Mouse (Mus musculus): ENCODE results near the gene Runx2. TPM values are rescaled to one million over a fixed set of nuclear protein-coding genes. Genes with fewer than 3 reads are reported as not detected.

Runx2 gene
- total and polyA plus RNA-seq, 2 experiments from 2014 or later, result 0.83 to 1.5 TPM

- WGBS, result 88% methylated on average over 9 of the region's 9 CpGs
Observed at GRCm38 (mm10) chr17:44742246-44742645, 72.4 kb downstream of the Runx2 start.

GRCm38 (mm10) chr17:44738121-44738637 lies 76.4 kb downstream of the Runx2 start:
- Histone ChIP-seq H3K27me3 (ENCODE audit: insufficient read depth, low read length) (peaks cover 16% of the 10 kb centered on the region), H3K4me2 (ENCODE audit: low read depth, low read length) (peak overlapping the region; percentile 66), H3K9ac (replicated peaks; ENCODE audit: low read length) (no peak overlapping the region), H3K9me3 (ENCODE audit: low read length) (no peaks in the 10 kb centered on the region), H3K4me3 (ENCODE audit: low read length) (peak overlapping the region; percentile 2; the same call in 1 of the 2 replicates), H3K4me1 (ENCODE audit: insufficient read depth, low read length) (peaks cover 6% of the 10 kb centered on the region; the same call in 1 of the 2 replicates), H3K36me3 (ENCODE audit: insufficient read depth, low read length) (no peaks in the 10 kb centered on the region), H3K27ac (no peak overlapping the region)
- 0 out of 2 replicates have a peak, but pooled peaks have one; percentile 18 for TF ChIP-seq CTCF (IDR thresholded peaks at IDR 0.05; ENCODE audit: low read depth)
- WGBS, result 3% methylated on average over 21 of the region's 22 CpGs
- DNase-seq (ENCODE audit: low spot score), result peak; percentile 15
- ATAC-seq, result no peak

More at GRCm38 (mm10) chr17:44742246-44742645, 72.4 kb downstream of the Runx2 start:
- TF ChIP-seq CTCF (IDR thresholded peaks at IDR 0.05; ENCODE audit: low read depth), result no peak
- Histone ChIP-seq H3K36me3 (ENCODE audit: insufficient read depth, low read length) (no peaks in the 10 kb centered on the region), H3K4me3 (ENCODE audit: low read length) (no peak overlapping the region), H3K4me1 (ENCODE audit: insufficient read depth, low read length) (no peaks in the 10 kb centered on the region), H3K4me2 (ENCODE audit: low read depth, low read length) (no peak overlapping the region), H3K27ac (no peak overlapping the region), H3K9ac (replicated peaks; ENCODE audit: low read length) (no peak overlapping the region), H3K27me3 (ENCODE audit: insufficient read depth, low read length) (peaks cover 16% of the 10 kb centered on the region), H3K9me3 (ENCODE audit: low read length) (no peaks in the 10 kb centered on the region)
- ATAC-seq (no peak), DNase-seq (ENCODE audit: low spot score) (no peak)

- Histone ChIP-seq H3K27me3 (ENCODE audit: insufficient read depth, low read length) (peaks cover 16% of the 10 kb centered on the region), H3K4me3 (ENCODE audit: low read length) (peak overlapping the region; percentile 16), H3K4me2 (ENCODE audit: low read depth, low read length) (peak overlapping the region; percentile 66), H3K27ac (no peak overlapping the region), H3K36me3 (ENCODE audit: insufficient read depth, low read length) (no peaks in the 10 kb centered on the region), H3K9me3 (ENCODE audit: low read length) (no peaks in the 10 kb centered on the region), H3K9ac (replicated peaks; ENCODE audit: low read length) (no peak overlapping the region), H3K4me1 (ENCODE audit: insufficient read depth, low read length) (peaks cover 6% of the 10 kb centered on the region; the same call in 1 of the 2 replicates)
- ATAC-seq (no peak), DNase-seq (ENCODE audit: low spot score) (peak; percentile 18)
- no peak for TF ChIP-seq CTCF (IDR thresholded peaks at IDR 0.05; ENCODE audit: low read depth)
- under 1% methylated on average over 33 of the region's 33 CpGs for WGBS
Observed at GRCm38 (mm10) chr17:44737275-44738120, 77.1 kb downstream of the Runx2 start.

GRCm38 (mm10) chr17:44735991-44736561 lies 78.5 kb downstream of the Runx2 start:
- no peaks in the 10 kb centered on the region for H3K9me3 ChIP-seq (ENCODE audit: low read length)
- peaks cover 6% of the 10 kb centered on the region; the same call in 1 of the 2 replicates for H3K4me1 ChIP-seq (ENCODE audit: insufficient read depth, low read length)
- peak overlapping the region; percentile 66 for H3K4me2 ChIP-seq (ENCODE audit: low read depth, low read length)
- peak; percentile 79 for DNase-seq (ENCODE audit: low spot score)
- H3K27ac ChIP-seq, result no peak overlapping the region
- WGBS, result under 1% methylated on average over 66 of the region's 73 CpGs
- TF ChIP-seq CTCF (IDR thresholded peaks at IDR 0.05; ENCODE audit: low read depth), result peak; percentile 30; the same call in 1 of the 2 replicates
- ATAC-seq, result peak; percentile 79
- peak overlapping the region; percentile 52 for H3K9ac ChIP-seq (replicated peaks; ENCODE audit: low read length)
- peaks cover 16% of the 10 kb centered on the region for H3K27me3 ChIP-seq (ENCODE audit: insufficient read depth, low read length)
- peak overlapping the region; percentile 73 for H3K4me3 ChIP-seq (ENCODE audit: low read length)
- H3K36me3 ChIP-seq (ENCODE audit: insufficient read depth, low read length), result no peaks in the 10 kb centered on the region

GRCm38 (mm10) chr17:44735223-44735990 lies 79.2 kb downstream of the Runx2 start:
- Histone ChIP-seq H3K9ac (replicated peaks; ENCODE audit: low read length) (peak overlapping the region; percentile 52; the same call in 1 of the 2 replicates), H3K36me3 (ENCODE audit: insufficient read depth, low read length) (no peaks in the 10 kb centered on the region), H3K27me3 (ENCODE audit: insufficient read depth, low read length) (peaks cover 18% of the 10 kb centered on the region), H3K4me1 (ENCODE audit: insufficient read depth, low read length) (peaks cover 6% of the 10 kb centered on the region; the same call in 1 of the 2 replicates), H3K4me3 (ENCODE audit: low read length) (peak overlapping the region; percentile 73), H3K9me3 (ENCODE audit: low read length) (no peaks in the 10 kb centered on the region), H3K4me2 (ENCODE audit: low read depth, low read length) (peak overlapping the region; percentile 66), H3K27ac (no peak overlapping the region)
- DNase-seq (ENCODE audit: low spot score) (peak; percentile 44), ATAC-seq (no peak; the same call in 1 of the 2 replicates)
- no peak for TF ChIP-seq CTCF (IDR thresholded peaks at IDR 0.05; ENCODE audit: low read depth)
- under 1% methylated on average over 46 of the region's 64 CpGs for WGBS

All from hindbrain, postnatal 0 days (tissue).